Comparison of ENCODE assay signal across 11 mouse cellular contexts in genomic region chr1:113372679-113373078, GRCm38 (mm10).
"Had no signal": no experiment of that assay in that cellular context is flagged by ENCODE, and none has a peak within 500 bp of the region (broad histone marks: within the 10 kb centered on the region; RNA-seq: fewer than 3 reads in every experiment).

No protein-coding gene starts in this region.

- H3K4me3 ChIP-seq: limb, embryonic 13.5 days; midbrain, embryonic 12.5 days; stomach, embryonic 15.5 days had no signal

- H3K27ac ChIP-seq: limb, embryonic 13.5 days; liver, embryonic 14.5 days; midbrain, embryonic 12.5 days; stomach, embryonic 15.5 days had no signal

- H3K4me1 ChIP-seq: limb, embryonic 13.5 days; midbrain, embryonic 12.5 days; stomach, embryonic 15.5 days had no signal

- H3K36me3 ChIP-seq: limb, embryonic 13.5 days; midbrain, embryonic 12.5 days; stomach, embryonic 15.5 days had no signal

- H3K9ac ChIP-seq: limb, embryonic 13.5 days; liver, embryonic 14.5 days; midbrain, embryonic 12.5 days; stomach, embryonic 15.5 days had no signal

- H3K9me3 ChIP-seq: limb, embryonic 13.5 days; midbrain, embryonic 12.5 days; stomach, embryonic 15.5 days had no signal

- H3K27me3 ChIP-seq: limb, embryonic 13.5 days; midbrain, embryonic 12.5 days; stomach, embryonic 15.5 days had no signal

- DNase-seq: kidney, postnatal 10 days; layer of hippocampus, postnatal 36 days; left cerebral cortex, postnatal 4 days; lung, adult 18-20 months; right cerebral cortex, postnatal 14 days; thymus, postnatal 36 days had no signal

- H3K4me2 ChIP-seq: limb, embryonic 13.5 days; midbrain, embryonic 12.5 days; stomach, embryonic 15.5 days had no signal

- ATAC-seq: midbrain, embryonic 16.5 days had no signal
